Mouse (Mus musculus): ENCODE data around the gene Neu1. TPM values are rescaled to one million over a fixed set of nuclear protein-coding genes. Genes with fewer than 3 reads are reported as not detected.
A peak's percentile ranks its signal among the peaks of the same experiment; 100 is the strongest.

Neu1 gene
- total and polyA plus RNA-seq, 3 experiments: 12.0 to 17.2 (median 12.6) TPM

- H3K4me1 ChIP-seq (ENCODE audit: insufficient read depth, low read depth, low read length): peaks cover 56% of the 10 kb centered on the region
- peaks cover 20% of the 10 kb centered on the region for H3K36me3 ChIP-seq (replicated peaks)
- peak overlapping the region; percentile 81; the same call in 1 of the 2 replicates for H3K4me3 ChIP-seq (ENCODE audit: low read depth, low read length)
- DNase-seq (ENCODE audit: low spot score): no peak
- no peak for TF ChIP-seq POLR2AphosphoS5 (IDR thresholded peaks at IDR 0.05; ENCODE audit: insufficient replicate concordance, low read depth, low read length)
- no peak for TF ChIP-seq GATA2 (IDR thresholded peaks at IDR 0.05; ENCODE audit: borderline replicate concordance, low read depth, low read length)
- no peak for TF ChIP-seq GATA1 (IDR thresholded peaks at IDR 0.05; ENCODE audit: borderline replicate concordance, low read length)
- TF ChIP-seq TAL1 (conservative IDR thresholded peaks at IDR 0.05; ENCODE audit: low read depth, low read length): no peak
- no peak for TF ChIP-seq CTCF (IDR thresholded peaks at IDR 0.05; ENCODE audit: low read depth, low read length)
- ATAC-seq (ENCODE audit: extremely low read depth, insufficient number of reproducible peaks, low FRiP score, poor library complexity, severe bottlenecking): no peak
- H3K9me3 ChIP-seq (replicated peaks): no peaks in the 10 kb centered on the region; the same call in 1 of the 2 replicates
- no peaks in the 10 kb centered on the region for H3K27me3 ChIP-seq (ENCODE audit: insufficient read depth, low read length)
Measured at GRCm38 (mm10) chr17:34895724-34896123, 35.3 kb upstream of the Neu1 start.

- ATAC-seq (ENCODE audit: extremely low read depth, insufficient number of reproducible peaks, low FRiP score, poor library complexity, severe bottlenecking) (no peak), DNase-seq (ENCODE audit: low spot score) (no peak)
- peak overlapping the region; percentile 43; the same call in 1 of the 2 replicates for H3K4me3 ChIP-seq (ENCODE audit: low read depth, low read length)
- H3K27me3 ChIP-seq (ENCODE audit: insufficient read depth, low read length): no peaks in the 10 kb centered on the region
- H3K36me3 ChIP-seq (replicated peaks): peaks cover 24% of the 10 kb centered on the region
- H3K4me1 ChIP-seq (ENCODE audit: insufficient read depth, low read depth, low read length): peaks cover 55% of the 10 kb centered on the region
- TF ChIP-seq TAL1 (conservative IDR thresholded peaks at IDR 0.05; ENCODE audit: low read depth, low read length): no peak
- no peak for TF ChIP-seq GATA2 (IDR thresholded peaks at IDR 0.05; ENCODE audit: borderline replicate concordance, low read depth, low read length)
- TF ChIP-seq CTCF (IDR thresholded peaks at IDR 0.05; ENCODE audit: low read depth, low read length): no peak
- no peak for TF ChIP-seq POLR2AphosphoS5 (IDR thresholded peaks at IDR 0.05; ENCODE audit: insufficient replicate concordance, low read depth, low read length)
- TF ChIP-seq GATA1 (IDR thresholded peaks at IDR 0.05; ENCODE audit: borderline replicate concordance, low read length): no peak
- no peaks in the 10 kb centered on the region; the same call in 1 of the 2 replicates for H3K9me3 ChIP-seq (replicated peaks)
Measured at GRCm38 (mm10) chr17:34896366-34896765, 34.7 kb upstream of the Neu1 start.

GRCm38 (mm10) chr17:34897373-34898159, 33.5 kb upstream of the Neu1 start:
- Histone ChIP-seq H3K4me3 (ENCODE audit: low read depth, low read length) (peak overlapping the region; percentile 91), H3K4me1 (ENCODE audit: insufficient read depth, low read depth, low read length) (peaks cover 55% of the 10 kb centered on the region), H3K9me3 (replicated peaks) (no peaks in the 10 kb centered on the region; the same call in 1 of the 2 replicates), H3K27me3 (ENCODE audit: insufficient read depth, low read length) (no peaks in the 10 kb centered on the region), H3K36me3 (replicated peaks) (peaks cover 34% of the 10 kb centered on the region)
- TF ChIP-seq GATA1 (IDR thresholded peaks at IDR 0.05; ENCODE audit: borderline replicate concordance, low read length) (no peak), CTCF (IDR thresholded peaks at IDR 0.05; ENCODE audit: low read depth, low read length) (no peak), GATA2 (IDR thresholded peaks at IDR 0.05; ENCODE audit: borderline replicate concordance, low read depth, low read length) (no peak), TAL1 (conservative IDR thresholded peaks at IDR 0.05; ENCODE audit: low read depth, low read length) (no peak), POLR2AphosphoS5 (IDR thresholded peaks at IDR 0.05; ENCODE audit: insufficient replicate concordance, low read depth, low read length) (0 out of 2 replicates have a peak, but pooled peaks have one; percentile 2)
- no peak for DNase-seq (ENCODE audit: low spot score)
- ATAC-seq (ENCODE audit: extremely low read depth, insufficient number of reproducible peaks, low FRiP score, poor library complexity, severe bottlenecking): no peak

- ATAC-seq (ENCODE audit: extremely low read depth, insufficient number of reproducible peaks, low FRiP score, poor library complexity, severe bottlenecking): no peak; the same call in 1 of the 2 replicates
- peaks cover 40% of the 10 kb centered on the region for H3K36me3 ChIP-seq (replicated peaks)
- no peak for TF ChIP-seq TAL1 (conservative IDR thresholded peaks at IDR 0.05; ENCODE audit: low read depth, low read length)
- TF ChIP-seq GATA1 (IDR thresholded peaks at IDR 0.05; ENCODE audit: borderline replicate concordance, low read length): no peak
- no peak for TF ChIP-seq GATA2 (IDR thresholded peaks at IDR 0.05; ENCODE audit: borderline replicate concordance, low read depth, low read length)
- no peak for TF ChIP-seq POLR2AphosphoS5 (IDR thresholded peaks at IDR 0.05; ENCODE audit: insufficient replicate concordance, low read depth, low read length)
- TF ChIP-seq CTCF (IDR thresholded peaks at IDR 0.05; ENCODE audit: low read depth, low read length): no peak
- H3K27me3 ChIP-seq (ENCODE audit: insufficient read depth, low read length): no peaks in the 10 kb centered on the region
- no peaks in the 10 kb centered on the region; the same call in 1 of the 2 replicates for H3K9me3 ChIP-seq (replicated peaks)
- peak; percentile 76 for DNase-seq (ENCODE audit: low spot score)
- H3K4me3 ChIP-seq (ENCODE audit: low read depth, low read length): peak within 1 kb of the TSS; percentile 91
- peaks cover 57% of the 10 kb centered on the region for H3K4me1 ChIP-seq (ENCODE audit: insufficient read depth, low read depth, low read length)
Measured at GRCm38 (mm10) chr17:34898160-34898586, 32.9 kb upstream of the Neu1 start, which contains the start of the genes C2 and Ehmt2. TSS of gene C2 (minus strand) at chr17:34898265. TSS of gene Ehmt2 (plus strand) at chr17:34898469.

GRCm38 (mm10) chr17:34898706-34899052, 32.4 kb upstream of the Neu1 start:
- Histone ChIP-seq H3K27me3 (ENCODE audit: insufficient read depth, low read length) (no peaks in the 10 kb centered on the region), H3K4me1 (ENCODE audit: insufficient read depth, low read depth, low read length) (peaks cover 60% of the 10 kb centered on the region), H3K36me3 (replicated peaks) (peaks cover 45% of the 10 kb centered on the region), H3K4me3 (ENCODE audit: low read depth, low read length) (peak overlapping the region; percentile 91), H3K9me3 (replicated peaks) (no peaks in the 10 kb centered on the region; the same call in 1 of the 2 replicates)
- DNase-seq (ENCODE audit: low spot score): peak; percentile 67
- TF ChIP-seq GATA1 (IDR thresholded peaks at IDR 0.05; ENCODE audit: borderline replicate concordance, low read length) (no peak), CTCF (IDR thresholded peaks at IDR 0.05; ENCODE audit: low read depth, low read length) (no peak), GATA2 (IDR thresholded peaks at IDR 0.05; ENCODE audit: borderline replicate concordance, low read depth, low read length) (no peak)
- no peak for ATAC-seq (ENCODE audit: extremely low read depth, insufficient number of reproducible peaks, low FRiP score, poor library complexity, severe bottlenecking)
